Mouse (Mus musculus) liver, embryonic 13.5 days (tissue): ENCODE results near the gene Acad10. TPM values are rescaled to one million over a fixed set of nuclear protein-coding genes. Genes with fewer than 3 reads are reported as not detected.
"Not testable (repeated sequence)": the region's sequence is repeated elsewhere in the genome, so short reads cannot be mapped to it uniquely, and the experiment has no call there.

Source experiments
- ATAC-seq: fragments of 200-750 bp; cut with Nextera tagmentation; 2 replicates; pipeline ENCODE4 v1.8.0; 2017; ENCODE audit warnings: low read depth, mild to moderate bottlenecking, moderate number of reproducible peaks, moderate library complexity
- DNase-seq: peaks from one replicate; pipeline ENCODE4 v3.0.0; 2022
- H3K27ac ChIP-seq: fragments of 300-500 bp; sonication (generic); 2 replicates; pipeline ENCODE4 v1.5.1; 2015; ENCODE audit warnings: moderate library complexity, mild to moderate bottlenecking, inconsistent platforms
- H3K27me3 ChIP-seq: fragments of 300-500 bp; sonication (generic); 2 replicates; pipeline ENCODE4 v1.6.1; 2015; ENCODE audit warnings: mild to moderate bottlenecking, inconsistent platforms
- H3K36me3 ChIP-seq: fragments of 300-500 bp; sonication (generic); 2 replicates; pipeline ENCODE4 v1.6.1; 2015; ENCODE audit warnings: mild to moderate bottlenecking, inconsistent platforms
- H3K4me1 ChIP-seq: fragments of 300-500 bp; sonication (generic); replicated peaks from 2 replicates; pipeline ENCODE4 v1.6.1; 2015; ENCODE audit warnings: inconsistent platforms
- H3K4me2 ChIP-seq: fragments of 300-500 bp; sonication (generic); 2 replicates; pipeline ENCODE4 v1.6.1; 2015; ENCODE audit warnings: inconsistent platforms, mild to moderate bottlenecking, moderate library complexity
- H3K4me3 ChIP-seq: fragments of 300-500 bp; sonication (generic); replicated peaks from 2 replicates; pipeline ENCODE4 v1.5.1; 2015; ENCODE audit warnings: mild to moderate bottlenecking, inconsistent platforms
- H3K9ac ChIP-seq: fragments of 300-500 bp; sonication (generic); 2 replicates; pipeline ENCODE4 v1.6.1; 2015; ENCODE audit warnings: mild to moderate bottlenecking, inconsistent platforms
- H3K9me3 ChIP-seq: fragments of 300-500 bp; sonication (generic); replicated peaks from 2 replicates; pipeline ENCODE4 v1.6.1; 2016; ENCODE audit warnings: inconsistent platforms
- WGBS: fragments of 180-500 bp; shearing (Covaris S2); methylation state at CpG from one replicate; pipeline ENCODE4 v1.1.7; 2015; ENCODE audit not compliant: insufficient replicate concordance; 5-methylcytosine and 5-hydroxymethylcytosine counted together
- polyA plus RNA-seq: library from polyadenylated mRNA; unstranded; fragments of >200 nt; fragmentation: Nextera tagmentation; extraction: Ambion mirVana; gene quantifications from 2 replicates; pipeline ENCODE4 v1.2.1, GENCODE M21; 2015

Acad10 gene
- polyA plus RNA-seq, 1 experiment from 2014 or later, result 2.0 TPM

DNA sequence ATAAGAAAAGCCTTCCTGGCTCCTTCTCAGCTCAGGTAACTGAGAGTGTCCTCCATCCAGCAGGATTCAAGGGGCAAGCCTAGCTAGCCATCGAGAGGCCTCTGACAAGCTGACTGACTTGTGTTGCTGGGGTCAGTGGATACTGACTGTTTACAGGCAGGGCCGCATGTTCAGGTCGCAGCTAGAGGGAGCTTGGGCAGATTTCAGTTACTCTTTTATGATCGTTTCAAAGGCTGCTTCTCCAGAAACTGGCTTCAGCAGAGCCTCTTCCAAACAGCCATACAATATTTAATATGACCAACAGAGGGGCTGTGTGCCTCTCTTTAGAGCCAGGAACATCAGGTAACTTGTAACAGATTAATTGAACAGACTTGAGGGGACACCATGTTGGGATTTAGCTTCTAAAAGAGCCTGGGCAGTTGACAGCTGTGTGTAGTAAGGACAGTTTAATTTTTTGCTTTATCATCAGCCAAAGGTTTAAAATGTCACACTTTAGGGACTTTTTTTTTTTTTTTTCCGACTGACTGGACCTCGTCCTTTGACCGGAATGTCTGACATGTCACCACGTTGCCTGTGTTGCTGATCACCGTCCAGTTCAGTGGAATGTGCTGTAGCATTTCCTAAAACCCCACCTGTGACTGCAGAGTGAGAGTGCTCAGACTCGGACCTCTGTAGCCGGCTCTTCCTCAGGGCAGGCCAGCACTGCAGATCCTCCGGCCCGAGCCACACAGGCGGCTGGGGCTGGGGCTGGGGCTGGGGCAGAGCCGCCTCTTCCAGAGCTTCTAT lies 26.0 kb upstream of the Acad10 start:
- H3K27ac ChIP-seq, result no peak overlapping the region
- peaks cover 60% of the 10 kb centered on the region for H3K36me3 ChIP-seq
- H3K9ac ChIP-seq, result no peak overlapping the region
- 77% methylated on average over 15 of the region's 15 CpGs for WGBS
- no peak overlapping the region for H3K4me2 ChIP-seq
- H3K4me3 ChIP-seq, result no peak overlapping the region
- H3K9me3 ChIP-seq, result no peaks in the 10 kb centered on the region
- H3K4me1 ChIP-seq, result peaks cover 11% of the 10 kb centered on the region; the same call in 1 of the 2 replicates
- no peaks in the 10 kb centered on the region for H3K27me3 ChIP-seq
- ATAC-seq (peak; percentile 37; the same call in 1 of the 2 replicates), DNase-seq (no peak)

DNA sequence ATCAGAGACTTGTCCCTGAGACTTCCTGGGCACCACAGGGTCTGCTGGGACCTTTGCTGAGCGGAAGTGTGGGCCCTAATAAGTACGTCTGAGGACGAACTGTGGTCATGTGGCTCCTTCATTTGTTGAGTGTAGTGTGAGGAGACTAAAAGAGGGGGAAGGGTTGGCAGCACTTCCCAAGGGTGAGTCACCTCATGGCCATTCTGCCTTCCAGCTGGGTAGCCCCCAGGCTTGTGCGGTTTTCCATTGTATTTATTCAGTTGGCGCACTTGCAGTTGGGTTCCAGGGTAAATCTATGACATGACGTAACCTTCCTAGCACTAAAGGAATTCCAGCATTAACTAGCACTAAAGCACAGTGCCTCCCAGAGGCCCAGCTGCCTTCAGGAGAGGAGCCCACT lies 25.2 kb upstream of the Acad10 start:
- Histone ChIP-seq H3K4me3 (no peak overlapping the region), H3K9ac (no peak overlapping the region), H3K4me1 (0 out of 2 replicates have a peak, but pooled peaks cover 8% of the 10 kb centered on the region), H3K36me3 (peaks cover 68% of the 10 kb centered on the region), H3K4me2 (no peak overlapping the region), H3K27me3 (no peaks in the 10 kb centered on the region), H3K9me3 (no peaks in the 10 kb centered on the region), H3K27ac (no peak overlapping the region)
- 83% methylated on average over 6 of the region's 6 CpGs for WGBS
- DNase-seq (no peak), ATAC-seq (no peak)

DNA sequence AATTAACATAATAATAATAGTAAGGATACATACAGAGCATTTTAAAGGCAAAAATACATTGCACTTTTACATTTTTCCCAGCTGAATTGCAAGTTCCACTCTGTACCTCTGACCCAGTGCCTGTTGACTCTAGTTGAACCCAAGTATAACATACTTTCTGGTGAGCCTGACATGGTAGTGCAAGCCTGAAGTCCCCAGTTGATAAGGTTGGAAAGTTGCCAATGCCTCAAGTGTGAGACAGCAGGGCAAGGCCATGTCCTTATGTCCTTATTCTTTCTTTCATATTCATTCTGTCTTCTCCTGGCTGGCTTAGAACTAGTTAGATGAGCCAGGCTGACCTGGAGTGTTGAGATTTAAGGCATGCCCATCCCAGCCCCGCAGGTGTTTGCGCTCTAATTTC lies 21.9 kb upstream of the Acad10 start:
- Histone ChIP-seq H3K4me3 (no peak overlapping the region), H3K27me3 (no peaks in the 10 kb centered on the region), H3K36me3 (peaks cover 98% of the 10 kb centered on the region), H3K9me3 (no peaks in the 10 kb centered on the region), H3K27ac (no peak overlapping the region), H3K4me1 (0 out of 2 replicates have a peak, but pooled peaks cover 6% of the 10 kb centered on the region), H3K9ac (no peak overlapping the region), H3K4me2 (no peak overlapping the region)
- ATAC-seq (no peak), DNase-seq (no peak)
- WGBS, result 91% methylated on average over 2 of the region's 2 CpGs

DNA sequence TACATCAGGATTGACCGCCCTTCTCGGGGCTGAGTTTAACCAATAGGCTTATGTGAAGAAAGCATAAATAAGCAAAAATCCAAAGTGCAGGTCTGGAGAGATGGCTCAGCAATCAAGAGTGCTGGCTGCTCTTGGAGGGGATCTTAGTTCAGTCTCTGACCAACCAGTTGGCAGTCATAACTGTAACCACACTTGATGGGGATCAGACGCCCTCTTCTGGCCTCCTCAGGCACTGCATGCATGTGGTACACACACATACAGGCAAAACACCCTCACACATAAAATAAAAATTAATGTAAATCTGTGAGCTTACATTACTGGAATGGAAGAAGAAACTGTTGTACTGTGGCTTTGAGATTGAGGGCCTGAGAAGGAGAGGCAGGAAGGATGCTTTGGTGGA lies 10.1 kb upstream of the Acad10 start:
- peak; percentile 29 for DNase-seq
- Histone ChIP-seq H3K4me3 (no peak overlapping the region), H3K9me3 (no peaks in the 10 kb centered on the region), H3K9ac (no peak overlapping the region), H3K4me2 (no peak overlapping the region), H3K36me3 (peaks cover 84% of the 10 kb centered on the region), H3K4me1 (peaks cover 2% of the 10 kb centered on the region; the same call in 1 of the 2 replicates), H3K27me3 (no peaks in the 10 kb centered on the region), H3K27ac (no peak overlapping the region)
- ATAC-seq, result no peak
- WGBS, result 75% methylated on average over 3 of the region's 3 CpGs

DNA sequence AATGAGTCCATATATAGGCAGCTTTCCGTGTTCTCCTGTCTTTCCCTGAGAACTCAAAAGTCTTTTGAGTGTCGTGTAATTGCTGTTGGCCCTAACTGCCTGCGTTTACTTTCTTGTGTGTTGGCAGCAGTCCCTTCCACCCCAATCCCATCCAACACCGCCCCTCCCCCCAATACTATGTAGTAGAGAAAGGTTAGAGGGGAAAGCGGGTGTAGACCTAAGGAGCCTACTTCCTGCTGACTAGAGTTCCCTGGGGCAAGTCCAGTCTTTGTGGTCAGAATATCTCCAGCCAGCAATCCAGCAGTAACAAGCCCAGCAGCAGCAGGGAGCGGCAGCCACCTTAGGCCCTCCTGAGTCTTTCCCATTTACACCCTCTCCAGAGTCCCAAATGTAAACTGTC lies 8.1 kb upstream of the Acad10 start:
- DNase-seq (no peak), ATAC-seq (no peak)
- H3K9ac ChIP-seq, result no peak overlapping the region
- H3K4me3 ChIP-seq, result no peak overlapping the region
- no peak overlapping the region for H3K4me2 ChIP-seq
- peaks cover 84% of the 10 kb centered on the region for H3K36me3 ChIP-seq
- H3K27ac ChIP-seq, result no peak overlapping the region
- H3K27me3 ChIP-seq, result no peaks in the 10 kb centered on the region
- H3K4me1 ChIP-seq, result peaks cover 4% of the 10 kb centered on the region; the same call in 1 of the 2 replicates
- H3K9me3 ChIP-seq, result no peaks in the 10 kb centered on the region
- 72% methylated on average over 6 of the region's 6 CpGs for WGBS

DNA sequence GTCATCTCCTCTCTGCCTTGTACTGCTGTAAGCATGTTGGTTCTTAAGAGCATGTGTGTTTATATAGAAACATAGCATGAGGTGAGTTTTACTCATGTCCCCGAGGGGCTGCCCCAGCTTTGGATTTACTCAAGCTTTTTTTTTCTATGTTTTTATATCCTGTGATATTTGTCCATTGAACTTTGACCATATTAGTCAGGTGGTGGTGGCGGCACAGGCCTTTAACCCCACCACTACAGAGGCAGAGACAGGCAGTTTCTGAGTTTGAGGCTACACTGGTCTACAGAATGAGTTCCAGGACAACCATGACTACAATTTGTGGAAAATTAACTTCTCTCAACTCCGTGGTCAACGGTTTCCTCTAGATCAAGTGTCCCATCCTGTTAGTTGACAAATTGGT lies 6.8 kb upstream of the Acad10 start:
- ATAC-seq, result no peak

DNA sequence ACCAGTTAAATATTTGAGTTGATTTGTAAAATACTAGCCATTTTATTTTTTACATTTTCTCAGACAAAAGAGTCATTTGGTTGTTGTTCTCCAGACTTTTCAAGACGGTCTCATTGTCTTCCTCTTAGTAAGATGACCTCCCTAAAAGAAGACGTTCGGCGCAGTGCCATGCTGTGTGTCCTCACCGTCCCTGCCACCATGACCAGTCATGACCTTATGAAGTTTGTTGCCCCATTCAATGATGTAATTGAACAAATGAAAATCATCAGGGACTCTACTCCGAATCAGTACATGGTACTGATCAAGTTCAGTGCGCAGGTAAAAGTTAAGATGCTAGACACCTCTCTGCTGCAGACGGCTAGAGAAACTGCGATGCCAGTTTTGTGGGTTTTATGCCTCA lies 4.7 kb upstream of the Acad10 start:
- Histone ChIP-seq H3K9me3 (no peaks in the 10 kb centered on the region), H3K4me3 (no peak overlapping the region), H3K9ac (no peak overlapping the region), H3K27me3 (no peaks in the 10 kb centered on the region), H3K27ac (no peak overlapping the region), H3K36me3 (peaks cover 69% of the 10 kb centered on the region), H3K4me2 (no peak overlapping the region), H3K4me1 (peaks cover 29% of the 10 kb centered on the region)
- WGBS, result 91% methylated on average over 9 of the region's 9 CpGs
- DNase-seq (no peak), ATAC-seq (no peak)

More for the DNA sequence above, 6.8 kb upstream of the Acad10 start:
- no peak overlapping the region for H3K4me2 ChIP-seq
- no peaks in the 10 kb centered on the region for H3K9me3 ChIP-seq
- no peak for DNase-seq
- H3K27ac ChIP-seq, result no peak overlapping the region
- H3K27me3 ChIP-seq, result no peaks in the 10 kb centered on the region
- peaks cover 85% of the 10 kb centered on the region for H3K36me3 ChIP-seq
- 62% methylated on average over 4 of the region's 4 CpGs for WGBS
- peaks cover 16% of the 10 kb centered on the region for H3K4me1 ChIP-seq
- H3K4me3 ChIP-seq, result no peak overlapping the region
- no peak overlapping the region for H3K9ac ChIP-seq

DNA sequence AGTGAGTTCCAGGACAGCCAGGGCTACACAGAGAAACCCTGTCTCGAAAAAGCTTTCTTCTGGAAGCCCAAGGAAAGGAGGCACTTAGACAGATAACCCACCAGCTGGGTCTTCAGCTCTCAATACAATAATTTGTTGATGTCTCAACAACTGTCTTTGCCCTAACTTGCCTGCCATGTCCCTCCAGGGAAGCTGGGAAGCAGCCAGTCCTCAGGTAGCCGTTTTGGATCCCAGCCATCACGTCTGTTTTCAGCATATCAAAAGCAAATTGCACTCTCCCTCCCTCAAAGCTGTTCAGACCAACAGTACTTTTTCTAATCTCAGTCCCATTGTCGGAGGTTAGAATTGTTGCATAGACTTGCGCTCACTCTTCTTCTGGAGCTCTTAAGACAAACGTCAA lies 3.8 kb upstream of the Acad10 start:
- ATAC-seq (no peak), DNase-seq (no peak)
- no peak overlapping the region for H3K9ac ChIP-seq
- H3K4me2 ChIP-seq, result no peak overlapping the region
- H3K27ac ChIP-seq, result no peak overlapping the region
- no peak overlapping the region for H3K4me3 ChIP-seq
- no peaks in the 10 kb centered on the region for H3K27me3 ChIP-seq
- H3K4me1 ChIP-seq, result peaks cover 35% of the 10 kb centered on the region
- no peaks in the 10 kb centered on the region for H3K9me3 ChIP-seq
- WGBS, result 77% methylated on average over 6 of the region's 6 CpGs
- peaks cover 65% of the 10 kb centered on the region for H3K36me3 ChIP-seq

DNA sequence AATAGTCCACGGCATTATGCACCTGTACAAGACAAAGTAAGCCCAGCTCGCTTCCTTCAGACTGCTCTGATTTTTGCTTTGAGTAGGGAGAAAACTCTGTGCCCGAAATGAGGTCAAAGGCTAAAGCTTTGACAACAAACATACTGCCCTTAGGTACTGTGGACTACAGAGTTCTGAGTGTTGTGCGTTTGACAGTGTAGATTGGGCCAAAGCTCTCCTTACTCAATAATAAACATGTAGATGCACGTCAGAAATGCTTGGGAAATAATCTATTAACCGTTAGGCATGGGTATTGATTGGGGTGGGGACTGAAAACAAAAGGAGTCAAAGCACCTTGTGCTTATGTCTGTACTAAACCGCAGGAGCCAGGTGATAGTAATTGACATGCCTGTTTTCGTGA lies 3.1 kb upstream of the Acad10 start:
- 81% methylated on average over 8 of the region's 8 CpGs for WGBS
- peaks cover 38% of the 10 kb centered on the region for H3K4me1 ChIP-seq
- DNase-seq, result no peak
- H3K4me2 ChIP-seq, result no peak overlapping the region
- H3K4me3 ChIP-seq, result no peak overlapping the region
- no peak for ATAC-seq
- no peak overlapping the region for H3K9ac ChIP-seq
- H3K36me3 ChIP-seq, result peaks cover 59% of the 10 kb centered on the region
- no peak overlapping the region for H3K27ac ChIP-seq
- H3K27me3 ChIP-seq, result no peaks in the 10 kb centered on the region
- no peaks in the 10 kb centered on the region for H3K9me3 ChIP-seq

DNA sequence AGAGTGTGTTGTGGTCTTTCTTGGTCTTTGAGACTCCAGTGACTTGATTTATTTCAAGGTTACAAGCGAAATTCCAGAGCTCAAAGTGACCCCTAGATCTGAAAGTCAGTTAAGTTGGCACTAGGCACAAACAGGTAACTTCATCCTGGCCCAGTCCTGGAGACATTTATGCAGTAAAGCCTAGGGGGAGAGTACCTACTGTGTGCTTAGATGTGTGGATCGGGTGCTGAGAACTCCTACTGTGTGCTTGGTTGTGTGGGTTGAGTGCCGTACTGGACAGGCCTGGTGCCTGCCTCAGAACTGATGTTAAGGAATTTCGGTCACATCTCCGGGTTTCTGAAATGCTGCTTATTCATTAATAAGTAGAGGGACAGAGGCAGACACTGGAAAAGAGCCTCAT lies 1.2 kb upstream of the Acad10 start:
- peak overlapping the region; percentile 82 for H3K4me2 ChIP-seq
- peaks cover 36% of the 10 kb centered on the region for H3K4me1 ChIP-seq
- no peak overlapping the region for H3K27ac ChIP-seq
- H3K27me3 ChIP-seq, result no peaks in the 10 kb centered on the region
- no peaks in the 10 kb centered on the region for H3K9me3 ChIP-seq
- 85% methylated on average over 5 of the region's 5 CpGs for WGBS
- ATAC-seq, result no peak
- peak overlapping the region; percentile 98 for H3K4me3 ChIP-seq
- DNase-seq, result no peak
- H3K36me3 ChIP-seq, result peaks cover 43% of the 10 kb centered on the region
- H3K9ac ChIP-seq, result peak overlapping the region; percentile 99

DNA sequence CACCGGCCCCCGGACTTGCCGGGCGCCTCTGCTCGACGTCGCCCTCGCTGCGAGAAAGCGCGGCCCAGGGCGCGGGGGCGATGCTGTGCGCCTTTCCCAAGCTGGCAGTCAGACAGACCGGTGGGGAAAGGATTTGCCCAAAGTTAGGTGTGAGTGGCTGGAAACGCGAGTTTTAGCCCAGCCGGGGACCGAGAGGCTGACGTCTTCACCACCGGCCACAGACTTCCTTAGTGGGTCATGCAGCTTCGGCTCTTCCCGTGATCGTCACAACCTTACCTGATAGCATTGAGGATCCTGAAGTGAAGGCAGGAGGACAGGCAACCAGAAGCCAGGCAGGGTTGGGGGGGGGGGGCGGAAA lies 562 bp upstream of the Acad10 start:
- no peaks in the 10 kb centered on the region for H3K27me3 ChIP-seq
- ATAC-seq, result peak; percentile 48
- peak overlapping the region; percentile 99 for H3K9ac ChIP-seq
- peak overlapping the region; percentile 84 for H3K27ac ChIP-seq
- H3K4me3 ChIP-seq, result peak overlapping the region; percentile 98
- peaks cover 37% of the 10 kb centered on the region for H3K36me3 ChIP-seq
- no peak for DNase-seq
- peaks cover 36% of the 10 kb centered on the region for H3K4me1 ChIP-seq
- WGBS, result 0% methylated on average over 25 of the region's 26 CpGs
- no peaks in the 10 kb centered on the region for H3K9me3 ChIP-seq
- H3K4me2 ChIP-seq, result peak overlapping the region; percentile 82

DNA sequence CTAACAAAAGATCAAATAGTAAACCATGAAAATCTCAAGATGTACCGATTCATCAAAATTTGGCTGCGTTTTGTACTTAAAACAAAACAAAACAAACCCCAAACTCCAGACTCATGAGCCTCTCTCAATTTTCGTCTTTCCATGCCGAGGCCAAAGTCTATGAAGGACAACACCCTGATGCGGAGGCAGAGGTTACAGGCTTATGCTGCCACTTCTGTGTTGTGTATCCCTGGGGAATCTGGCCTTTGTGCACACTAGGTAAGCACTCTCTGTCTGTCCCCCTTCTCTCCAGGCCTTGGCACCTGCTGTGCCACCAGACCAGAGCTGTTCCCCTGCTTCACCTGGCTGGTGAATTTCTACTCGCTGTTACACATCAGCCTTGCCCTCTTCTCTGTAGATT lies 2.7 kb downstream of the Acad10 start:
- not testable (repeated sequence) for DNase-seq, H3K4me3 ChIP-seq, H3K9me3 ChIP-seq, H3K27ac ChIP-seq, H3K36me3 ChIP-seq, H3K9ac ChIP-seq, H3K4me2 ChIP-seq, H3K27me3 ChIP-seq, ATAC-seq
- 75% methylated on average over 6 of the region's 6 CpGs for WGBS
- peaks cover 28% of the 10 kb centered on the region for H3K4me1 ChIP-seq
